Mouse (Mus musculus) lung, embryonic 16.5 days (tissue): ENCODE results near the gene Cckar. TPM values are rescaled to one million over a fixed set of nuclear protein-coding genes. Genes with fewer than 3 reads are reported as not detected.

ENCODE experiments used
- ATAC-seq: fragments of 200-750 bp; cut with Nextera tagmentation; 2 replicates; pipeline ENCODE4 v1.8.0; 2017; ENCODE audit warnings: low read depth, mild to moderate bottlenecking, moderate library complexity
- H3K27ac ChIP-seq: fragments of 300-500 bp; sonication (generic); 2 replicates; pipeline ENCODE4 v1.5.1; 2014; ENCODE audit warnings: mild to moderate bottlenecking, control low read depth, low read length
- H3K27me3 ChIP-seq: fragments of 300-500 bp; sonication (generic); 2 replicates; pipeline ENCODE4 v1.6.1; 2014; ENCODE audit warnings: low read depth, low read length, mixed read lengths; ENCODE audit not compliant: control insufficient read depth, insufficient read depth
- H3K36me3 ChIP-seq: fragments of 300-500 bp; sonication (generic); 2 replicates; pipeline ENCODE4 v1.6.1; 2014; ENCODE audit warnings: low read length; ENCODE audit not compliant: control insufficient read depth, insufficient read depth
- H3K4me1 ChIP-seq: fragments of 300-500 bp; sonication (generic); replicated peaks from 2 replicates; pipeline ENCODE4 v1.6.1; 2014; ENCODE audit warnings: low read length, mixed read lengths; ENCODE audit not compliant: control insufficient read depth, insufficient read depth
- H3K4me2 ChIP-seq: fragments of 300-500 bp; sonication (generic); 2 replicates; pipeline ENCODE4 v1.6.1; 2014; ENCODE audit warnings: low read depth, low read length, control low read depth
- H3K4me3 ChIP-seq: fragments of 300-500 bp; sonication (generic); 2 replicates; pipeline ENCODE4 v1.5.1; 2014; ENCODE audit warnings: mild to moderate bottlenecking, low read length, control low read depth
- H3K9ac ChIP-seq: fragments of 300-500 bp; sonication (generic); 2 replicates; pipeline ENCODE4 v1.6.1; 2014; ENCODE audit warnings: low read length, control low read depth
- H3K9me3 ChIP-seq: fragments of 300-500 bp; sonication (generic); 2 replicates; pipeline ENCODE4 v1.6.1; 2016; ENCODE audit warnings: low read length; ENCODE audit not compliant: control insufficient read depth
- WGBS: fragments of 180-500 bp; shearing (Covaris S2); extraction: QIAGEN DNeasy Blood & Tissue Kit; methylation state at CpG from one replicate; pipeline ENCODE4 v1.1.7; 2014; 5-methylcytosine and 5-hydroxymethylcytosine counted together
- polyA plus RNA-seq: library from polyadenylated mRNA; unstranded; fragments of >200 nt; fragmentation: Nextera tagmentation; extraction: Ambion mirVana; gene quantifications from 2 replicates; pipeline ENCODE4 v1.2.1, GENCODE M21; 2015

Cckar gene
- polyA plus RNA-seq = 45.3 and 48.7 TPM in 2 replicates

- peak within 1 kb of the TSS; percentile 49 for H3K4me3 ChIP-seq
- no peaks in the 10 kb centered on the region for H3K36me3 ChIP-seq
- peak within 1 kb of the TSS; percentile 63 for H3K27ac ChIP-seq
- peak within 1 kb of the TSS; percentile 41 for H3K4me2 ChIP-seq
- no peaks in the 10 kb centered on the region; the same call in 1 of the 2 replicates for H3K4me1 ChIP-seq
- no peaks in the 10 kb centered on the region for H3K27me3 ChIP-seq
- WGBS = 38% methylated on average over 11 of the region's 11 CpGs
- peak within 1 kb of the TSS; percentile 54 for H3K9ac ChIP-seq
- no peaks in the 10 kb centered on the region for H3K9me3 ChIP-seq
- ATAC-seq = peak; percentile 92
These were observed at the start of gene Cckar for GRCm38 (mm10) chr5:53707235-53708177. Gene Cckar, minus strand, starts transcription at chr5:53707705.

DNA sequence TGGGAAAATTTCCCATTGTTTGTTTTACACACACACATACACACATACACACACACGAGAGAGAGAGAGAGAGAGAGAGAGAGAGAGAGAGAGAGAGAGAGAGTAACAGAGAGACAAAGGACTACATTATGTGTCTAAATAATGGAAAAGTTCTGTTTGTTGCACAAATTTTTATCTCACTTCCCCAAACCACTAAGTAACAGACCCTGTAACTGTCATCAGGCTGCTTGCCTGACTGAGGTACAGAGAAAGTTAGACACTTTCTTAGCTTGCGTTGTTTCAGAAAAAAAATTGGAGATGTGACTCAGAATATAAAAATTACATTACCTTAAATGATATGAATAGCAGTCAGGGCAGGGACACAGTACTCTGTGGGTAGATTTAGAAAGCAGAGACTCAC, 36.6 kb upstream of the Cckar start:
- Histone ChIP-seq H3K9me3 (no peaks in the 10 kb centered on the region), H3K4me2 (no peak overlapping the region), H3K4me3 (no peak overlapping the region), H3K27ac (no peak overlapping the region), H3K27me3 (no peaks in the 10 kb centered on the region), H3K4me1 (no peaks in the 10 kb centered on the region), H3K9ac (no peak overlapping the region), H3K36me3 (no peaks in the 10 kb centered on the region)
- ATAC-seq = no peak
- WGBS = 69% methylated on average over 2 of the region's 2 CpGs

- H3K4me2 ChIP-seq = no peak overlapping the region
These were observed 25.4 kb upstream of the Cckar start for GRCm38 (mm10) chr5:53732933-53733332.

DNA sequence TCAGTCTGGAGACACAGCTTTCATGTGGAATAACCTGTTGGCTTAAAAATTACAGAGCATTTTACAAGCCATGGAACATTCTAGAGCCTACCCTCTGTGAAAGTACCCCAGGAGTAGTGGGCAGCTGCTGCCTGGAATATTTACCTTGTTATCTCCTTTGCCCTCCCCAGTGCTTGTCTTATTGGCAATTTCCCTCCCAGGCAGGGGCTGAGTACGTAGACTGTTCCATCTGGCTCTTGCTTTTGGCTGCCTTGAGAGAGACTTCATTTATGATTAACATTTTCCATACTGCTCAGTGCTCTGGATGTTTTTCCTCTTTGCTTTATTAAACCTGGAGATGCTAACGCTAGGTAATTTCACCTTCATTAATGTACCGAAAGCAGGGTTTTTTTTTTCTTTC, 20.1 kb upstream of the Cckar start:
- H3K36me3 ChIP-seq = no peaks in the 10 kb centered on the region
- ATAC-seq = peak; percentile 43; the same call in 1 of the 2 replicates
- WGBS = 59% methylated on average over 3 of the region's 3 CpGs
- H3K9ac ChIP-seq = no peak overlapping the region
- H3K27ac ChIP-seq = peak overlapping the region; percentile 7; the same call in 1 of the 2 replicates
- no peak overlapping the region for H3K4me3 ChIP-seq
- peaks cover 2% of the 10 kb centered on the region; the same call in 1 of the 2 replicates for H3K4me1 ChIP-seq
- no peaks in the 10 kb centered on the region for H3K9me3 ChIP-seq
- H3K27me3 ChIP-seq = no peaks in the 10 kb centered on the region
- H3K4me2 ChIP-seq = no peak overlapping the region

More at GRCm38 (mm10) chr5:53732933-53733332, 25.4 kb upstream of the Cckar start:
- 35% methylated on average over 10 of the region's 10 CpGs for WGBS
- H3K9me3 ChIP-seq = no peaks in the 10 kb centered on the region
- no peaks in the 10 kb centered on the region; the same call in 1 of the 2 replicates for H3K4me1 ChIP-seq
- no peak overlapping the region for H3K4me3 ChIP-seq
- no peaks in the 10 kb centered on the region for H3K27me3 ChIP-seq
- ATAC-seq = no peak
- H3K36me3 ChIP-seq = no peaks in the 10 kb centered on the region
- H3K9ac ChIP-seq = no peak overlapping the region
- H3K27ac ChIP-seq = no peak overlapping the region

DNA sequence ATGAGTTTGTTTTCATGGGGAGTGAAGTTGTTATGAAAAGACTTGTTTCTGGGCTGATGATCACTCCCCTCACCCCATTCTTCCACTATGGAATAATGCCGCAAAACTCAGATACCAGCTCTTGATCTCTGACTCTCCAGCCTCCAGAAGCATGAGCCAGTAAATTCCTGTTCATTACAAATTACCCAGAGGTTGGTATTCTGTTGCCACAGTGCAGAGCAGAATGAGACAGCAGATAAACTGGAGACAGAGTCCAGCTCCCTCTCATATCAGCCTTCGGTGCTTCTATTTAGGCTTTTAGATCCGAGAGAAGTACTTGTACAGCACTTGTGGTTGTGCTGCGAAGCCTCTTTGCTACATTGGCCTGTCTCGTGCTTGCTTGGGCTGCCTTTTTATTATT, 18.5 kb upstream of the Cckar start:
- Histone ChIP-seq H3K27ac (no peak overlapping the region), H3K4me1 (peaks cover 2% of the 10 kb centered on the region; the same call in 1 of the 2 replicates), H3K9me3 (no peaks in the 10 kb centered on the region), H3K4me2 (no peak overlapping the region), H3K36me3 (no peaks in the 10 kb centered on the region), H3K9ac (no peak overlapping the region), H3K4me3 (no peak overlapping the region), H3K27me3 (no peaks in the 10 kb centered on the region)
- 45% methylated on average over 5 of the region's 5 CpGs for WGBS
- no peak for ATAC-seq

GRCm38 (mm10) chr5:53716462-53716861, 9.0 kb upstream of the Cckar start:
- 43% methylated on average over 5 of the region's 5 CpGs for WGBS
- Histone ChIP-seq H3K36me3 (no peaks in the 10 kb centered on the region), H3K27ac (peak overlapping the region; percentile 89), H3K4me2 (0 out of 2 replicates have a peak overlapping the region, but pooled peaks have one; percentile 20), H3K9me3 (no peaks in the 10 kb centered on the region), H3K4me3 (no peak overlapping the region), H3K9ac (no peak overlapping the region), H3K27me3 (no peaks in the 10 kb centered on the region), H3K4me1 (peaks cover 6% of the 10 kb centered on the region; the same call in 1 of the 2 replicates)
- ATAC-seq = peak; percentile 92

GRCm38 (mm10) chr5:53711277-53711676, 3.8 kb upstream of the Cckar start:
- no peak for ATAC-seq
- no peak overlapping the region for H3K9ac ChIP-seq
- no peak overlapping the region for H3K4me3 ChIP-seq
- H3K4me1 ChIP-seq = peaks cover 4% of the 10 kb centered on the region; the same call in 1 of the 2 replicates
- H3K27me3 ChIP-seq = no peaks in the 10 kb centered on the region
- H3K9me3 ChIP-seq = no peaks in the 10 kb centered on the region
- 70% methylated on average over 9 of the region's 9 CpGs for WGBS
- H3K27ac ChIP-seq = no peak overlapping the region
- no peaks in the 10 kb centered on the region for H3K36me3 ChIP-seq
- H3K4me2 ChIP-seq = no peak overlapping the region

GRCm38 (mm10) chr5:53708191-53708590, 686 bp upstream of the Cckar start:
- Histone ChIP-seq H3K4me1 (no peaks in the 10 kb centered on the region; the same call in 1 of the 2 replicates), H3K27me3 (no peaks in the 10 kb centered on the region), H3K27ac (no peak overlapping the region), H3K4me3 (no peak overlapping the region), H3K36me3 (no peaks in the 10 kb centered on the region), H3K4me2 (no peak overlapping the region), H3K9ac (no peak overlapping the region), H3K9me3 (no peaks in the 10 kb centered on the region)
- WGBS = 53% methylated on average over 4 of the region's 4 CpGs
- no peak for ATAC-seq

GRCm38 (mm10) chr5:53702686-53703085, 4.8 kb downstream of the Cckar start:
- H3K27me3 ChIP-seq = no peaks in the 10 kb centered on the region
- H3K9me3 ChIP-seq = no peaks in the 10 kb centered on the region
- H3K9ac ChIP-seq = no peak overlapping the region
- H3K36me3 ChIP-seq = peaks cover 5% of the 10 kb centered on the region; the same call in 1 of the 2 replicates
- H3K4me1 ChIP-seq = no peaks in the 10 kb centered on the region; the same call in 1 of the 2 replicates
- 84% methylated on average over 14 of the region's 14 CpGs for WGBS
- no peak overlapping the region for H3K4me2 ChIP-seq
- H3K27ac ChIP-seq = no peak overlapping the region
- ATAC-seq = no peak
- no peak overlapping the region for H3K4me3 ChIP-seq
